Mouse (Mus musculus): ENCODE measurements around the gene E4f1. TPM values are rescaled to one million over a fixed set of nuclear protein-coding genes. Genes with fewer than 3 reads are reported as not detected.

Gene E4f1
- polyA plus RNA-seq, 1 experiment from 2014 or later, result 38.1 TPM

GRCm38 (mm10) chr17:24394456-24394855, 75.7 kb downstream of the E4f1 start:
- 70% methylated on average over 7 of the region's 7 CpGs for WGBS
- no peaks in the 10 kb centered on the region for H3K9me3 ChIP-seq (ENCODE audit: low read length)
- H3K4me3 ChIP-seq (ENCODE audit: low read length), result no peak overlapping the region
- H3K36me3 ChIP-seq (ENCODE audit: insufficient read depth, low read length), result 0 out of 2 replicates have a peak, but pooled peaks cover 6% of the 10 kb centered on the region
- H3K27ac ChIP-seq (ENCODE audit: low read length), result no peak overlapping the region
- no peaks in the 10 kb centered on the region for H3K4me1 ChIP-seq (ENCODE audit: insufficient read depth, low read length)
- no peak for ATAC-seq (ENCODE audit: low FRiP score, low TSS enrichment)
- no peak overlapping the region for H3K9ac ChIP-seq (replicated peaks; ENCODE audit: low read length)
- H3K4me2 ChIP-seq (replicated peaks; ENCODE audit: low read depth, low read length), result no peak overlapping the region
- H3K27me3 ChIP-seq (ENCODE audit: insufficient read depth, low read length), result no peaks in the 10 kb centered on the region

Other genes starting within 250 kb of the E4f1 start
- 12.2 and 13.4 TPM in 2 replicates for gene Tedc2, start 249.5 kb downstream of the E4f1 start, polyA plus RNA-seq (2015; fragmentation: Nextera tagmentation; extraction: Ambion mirVana)
- gene Ccnf, start 218.8 kb downstream of the E4f1 start, polyA plus RNA-seq (2015; fragmentation: Nextera tagmentation; extraction: Ambion mirVana), result 69.2 and 73.5 TPM in 2 replicates
- gene Abca17, start 119.2 kb downstream of the E4f1 start, polyA plus RNA-seq (2015; fragmentation: Nextera tagmentation; extraction: Ambion mirVana), result 0.22 TPM in 1 of 2 replicates, not detected in the other
- 20.8 and 22.6 TPM in 2 replicates for gene Abca3, start 118.4 kb downstream of the E4f1 start, polyA plus RNA-seq (2015; fragmentation: Nextera tagmentation; extraction: Ambion mirVana)
- gene Rnps1, start 55.7 kb downstream of the E4f1 start, polyA plus RNA-seq (2015; fragmentation: Nextera tagmentation; extraction: Ambion mirVana), result 300 and 327 TPM in 2 replicates
- gene Eci1, start 43.7 kb downstream of the E4f1 start, polyA plus RNA-seq (2015; fragmentation: Nextera tagmentation; extraction: Ambion mirVana), result 141 and 143 TPM in 2 replicates
- 3.2 and 5.5 TPM in 2 replicates for gene Dnase1l2, start 27.2 kb downstream of the E4f1 start, polyA plus RNA-seq (2015; fragmentation: Nextera tagmentation; extraction: Ambion mirVana)
- 55.5 and 55.6 TPM in 2 replicates for gene Pgp, start 79 bp upstream of the E4f1 start, polyA plus RNA-seq (2015; fragmentation: Nextera tagmentation; extraction: Ambion mirVana)
- gene Bricd5, start 3.6 kb upstream of the E4f1 start, polyA plus RNA-seq (2015; fragmentation: Nextera tagmentation; extraction: Ambion mirVana), result 0.42 and 1.6 TPM in 2 replicates
- 39.3 and 40.2 TPM in 2 replicates for gene Mlst8, start 8.8 kb upstream of the E4f1 start, polyA plus RNA-seq (2015; fragmentation: Nextera tagmentation; extraction: Ambion mirVana)
- 1.5 and 2.2 TPM in 2 replicates for gene Caskin1, start 18.3 kb upstream of the E4f1 start, polyA plus RNA-seq (2015; fragmentation: Nextera tagmentation; extraction: Ambion mirVana)
- 102 and 113 TPM in 2 replicates for gene Traf7, start 57.6 kb upstream of the E4f1 start, polyA plus RNA-seq (2015; fragmentation: Nextera tagmentation; extraction: Ambion mirVana)
- gene Rab26, start 63.9 kb upstream of the E4f1 start, polyA plus RNA-seq (2015; fragmentation: Nextera tagmentation; extraction: Ambion mirVana), result 2.8 and 3.0 TPM in 2 replicates
- 22.5 and 24.3 TPM in 2 replicates for gene Pkd1, start 79.5 kb upstream of the E4f1 start, polyA plus RNA-seq (2015; fragmentation: Nextera tagmentation; extraction: Ambion mirVana)
- gene Tsc2, start 162.3 kb upstream of the E4f1 start, polyA plus RNA-seq (2015; fragmentation: Nextera tagmentation; extraction: Ambion mirVana), result 72.8 and 77.0 TPM in 2 replicates
- 23.1 TPM in 2 replicates for gene Nthl1, start 162.4 kb upstream of the E4f1 start, polyA plus RNA-seq (2015; fragmentation: Nextera tagmentation; extraction: Ambion mirVana)
- 116 and 120 TPM in 2 replicates for gene Slc9a3r2, start 180.0 kb upstream of the E4f1 start, polyA plus RNA-seq (2015; fragmentation: Nextera tagmentation; extraction: Ambion mirVana)
- gene Npw, start 188.1 kb upstream of the E4f1 start, polyA plus RNA-seq (2015; fragmentation: Nextera tagmentation; extraction: Ambion mirVana), result 0.37 TPM in 1 of 2 replicates, not detected in the other
- gene Zfp598, start 199.4 kb upstream of the E4f1 start, polyA plus RNA-seq (2015; fragmentation: Nextera tagmentation; extraction: Ambion mirVana), result 19.7 and 22.7 TPM in 2 replicates
- gene Syngr3, start 219.6 kb upstream of the E4f1 start, polyA plus RNA-seq (2015; fragmentation: Nextera tagmentation; extraction: Ambion mirVana), result 2.3 and 2.9 TPM in 2 replicates
- gene Gfer, start 225.8 kb upstream of the E4f1 start, polyA plus RNA-seq (2015; fragmentation: Nextera tagmentation; extraction: Ambion mirVana), result 44.4 and 45.3 TPM in 2 replicates
- gene Noxo1, start 225.9 kb upstream of the E4f1 start, polyA plus RNA-seq (2015; fragmentation: Nextera tagmentation; extraction: Ambion mirVana), result 1.9 and 2.7 TPM in 2 replicates
- 92.1 and 107 TPM in 2 replicates for gene Tbl3, start 237.3 kb upstream of the E4f1 start, polyA plus RNA-seq (2015; fragmentation: Nextera tagmentation; extraction: Ambion mirVana)
- gene Rnf151, start 247.8 kb upstream of the E4f1 start, polyA plus RNA-seq (2015; fragmentation: Nextera tagmentation; extraction: Ambion mirVana), result 0.26 TPM in 1 of 2 replicates, not detected in the other
- gene Rps2, start 247.8 kb upstream of the E4f1 start, polyA plus RNA-seq (2015; fragmentation: Nextera tagmentation; extraction: Ambion mirVana), result 1,489 and 1,547 TPM in 2 replicates